ENCODE assay signal across 24 mouse cellular contexts in the genomic region with DNA sequence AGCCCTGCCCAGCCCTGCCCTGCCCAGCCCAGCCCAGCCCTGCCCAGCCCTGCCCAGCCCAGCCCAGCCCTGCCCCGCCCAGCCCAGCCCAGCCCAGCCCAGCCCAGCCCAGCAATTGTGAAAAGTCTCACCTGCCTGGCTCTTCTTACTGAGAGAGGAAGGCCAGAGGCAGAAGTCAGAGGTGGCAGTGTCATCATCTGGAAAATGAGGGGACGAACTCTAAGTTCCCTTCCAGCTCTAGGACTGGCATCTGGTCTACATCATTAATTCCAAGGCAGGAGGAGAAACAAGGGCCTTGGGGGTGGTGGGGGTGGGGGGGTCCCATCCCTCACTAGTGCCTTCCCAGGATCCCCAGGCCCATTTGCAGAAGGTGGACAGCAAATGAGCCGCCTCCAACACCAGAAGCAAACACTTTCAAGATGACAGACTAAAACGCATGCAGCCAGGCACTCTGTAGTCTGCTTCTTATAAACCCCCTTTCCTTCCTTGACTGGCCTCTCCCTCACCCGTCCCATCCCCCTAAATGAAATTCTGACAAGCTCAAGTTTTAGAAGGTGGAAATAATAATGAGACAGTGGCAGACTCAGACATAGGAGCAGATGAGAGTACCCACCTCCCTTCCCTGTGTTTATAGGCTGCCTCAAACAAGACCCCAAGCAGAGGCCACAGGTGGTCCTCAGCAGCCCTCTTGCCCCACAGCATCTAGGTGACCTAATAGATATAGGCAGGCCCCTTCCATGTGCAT.
DNase-seq lines count a peak whose midpoint lies in the region; ATAC-seq lines count a peak whose summit lies in the region.
"Had no signal": no experiment of that assay in that cellular context is flagged by ENCODE, and none has a peak within 500 bp of the region (broad histone marks: within the 10 kb centered on the region; RNA-seq: fewer than 3 reads in every experiment).

No protein-coding gene starts in this region.

- H3K4me2 ChIP-seq in limb, embryonic 11.5 days (ENCODE audit: low read depth, severe bottlenecking): no peak overlapping the region
- H3K4me2 ChIP-seq in limb, embryonic 12.5 days: no peak overlapping the region
- H3K4me2 ChIP-seq in hindbrain, embryonic 13.5 days: no peak overlapping the region
- H3K4me2 ChIP-seq: embryonic facial prominence, embryonic 12.5 days; embryonic facial prominence, embryonic 15.5 days; heart, embryonic 11.5 days; hindbrain, embryonic 12.5 days had no signal

- H3K27ac ChIP-seq in limb, embryonic 11.5 days (replicated peaks; ENCODE audit: low read depth, low read length): no peak overlapping the region
- no peak overlapping the region for H3K27ac ChIP-seq in limb, embryonic 10.5 days
- 0 out of 2 replicates have a peak overlapping the region, but pooled peaks have one; percentile 19 for H3K27ac ChIP-seq in embryonic facial prominence, embryonic 10.5 days (replicated peaks)
- peak overlapping the region; percentile 45; the same call in 1 of the 2 replicates for H3K27ac ChIP-seq in limb, embryonic 12.5 days
- no peak overlapping the region for H3K27ac ChIP-seq in hindbrain, embryonic 13.5 days
- H3K27ac ChIP-seq: embryonic facial prominence, embryonic 12.5 days; gastrocnemius, adult 2 months; hindbrain, embryonic 12.5 days had no signal

- no peaks in the 10 kb centered on the region for H3K9me3 ChIP-seq in limb, embryonic 11.5 days (ENCODE audit: control insufficient read depth, low read length)
- no peaks in the 10 kb centered on the region for H3K9me3 ChIP-seq in limb, embryonic 10.5 days (replicated peaks)
- no peaks in the 10 kb centered on the region for H3K9me3 ChIP-seq in embryonic facial prominence, embryonic 10.5 days
- no peaks in the 10 kb centered on the region for H3K9me3 ChIP-seq in limb, embryonic 12.5 days
- H3K9me3 ChIP-seq in hindbrain, embryonic 13.5 days: no peaks in the 10 kb centered on the region
- H3K9me3 ChIP-seq: embryonic facial prominence, embryonic 12.5 days; embryonic facial prominence, embryonic 15.5 days; hindbrain, embryonic 12.5 days had no signal

- intact Hi-C loops in left cerebral cortex, postnatal 36 days (cut with DNase I): loop anchor here (5.0 kb wide), 1 partner anchor 88 kb away; no protein-coding TSS in a partner anchor

- no peak overlapping the region for H3K4me3 ChIP-seq in limb, embryonic 11.5 days (ENCODE audit: low read depth, low read length)
- H3K4me3 ChIP-seq in limb, embryonic 10.5 days: no peak overlapping the region
- no peak overlapping the region for H3K4me3 ChIP-seq in embryonic facial prominence, embryonic 10.5 days
- H3K4me3 ChIP-seq in limb, embryonic 12.5 days (replicated peaks): no peak overlapping the region
- H3K4me3 ChIP-seq in hindbrain, embryonic 13.5 days: no peak overlapping the region
- H3K4me3 ChIP-seq: embryonic facial prominence, embryonic 12.5 days; embryonic facial prominence, embryonic 15.5 days; gastrocnemius, adult 2 months; hindbrain, embryonic 12.5 days had no signal

- H3K4me1 ChIP-seq in limb, embryonic 11.5 days (ENCODE audit: control insufficient read depth, insufficient read depth, low read length): peaks cover 22% of the 10 kb centered on the region
- H3K4me1 ChIP-seq in limb, embryonic 10.5 days: peaks cover 60% of the 10 kb centered on the region
- H3K4me1 ChIP-seq in embryonic facial prominence, embryonic 10.5 days: peaks cover 55% of the 10 kb centered on the region
- H3K4me1 ChIP-seq in limb, embryonic 12.5 days (replicated peaks): peaks cover 50% of the 10 kb centered on the region
- H3K4me1 ChIP-seq in hindbrain, embryonic 13.5 days (replicated peaks): peaks cover 11% of the 10 kb centered on the region

- H3K9ac ChIP-seq in limb, embryonic 11.5 days (ENCODE audit: low read length): no peak overlapping the region
- no peak overlapping the region for H3K9ac ChIP-seq in limb, embryonic 12.5 days (replicated peaks)
- no peak overlapping the region for H3K9ac ChIP-seq in hindbrain, embryonic 13.5 days
- H3K9ac ChIP-seq: embryonic facial prominence, embryonic 12.5 days; embryonic facial prominence, embryonic 15.5 days; forebrain, postnatal 0 days; hindbrain, embryonic 12.5 days had no signal

- H3K27me3 ChIP-seq in limb, embryonic 11.5 days (ENCODE audit: control insufficient read depth, insufficient read depth, low read length): no peaks in the 10 kb centered on the region
- H3K27me3 ChIP-seq in limb, embryonic 10.5 days (ENCODE audit: low read depth, poor library complexity, severe bottlenecking): no peaks in the 10 kb centered on the region; the same call in 1 of the 2 replicates
- 0 out of 2 replicates have a peak, but pooled peaks cover 5% of the 10 kb centered on the region for H3K27me3 ChIP-seq in embryonic facial prominence, embryonic 10.5 days (replicated peaks; ENCODE audit: low read depth, poor library complexity, severe bottlenecking)
- peaks cover 26% of the 10 kb centered on the region for H3K27me3 ChIP-seq in limb, embryonic 12.5 days
- H3K27me3 ChIP-seq in hindbrain, embryonic 13.5 days: no peaks in the 10 kb centered on the region
- H3K27me3 ChIP-seq: embryonic facial prominence, embryonic 15.5 days had no signal

- ATAC-seq in limb, embryonic 11.5 days (ENCODE audit: insufficient number of reproducible peaks, low FRiP score, low TSS enrichment, low read depth): 0 out of 2 replicates have a peak, but pooled peaks have one; percentile 44
- peak; percentile 53 for ATAC-seq in limb, embryonic 12.5 days (ENCODE audit: insufficient number of reproducible peaks, insufficient read depth, low FRiP score, low TSS enrichment, low read depth)
- ATAC-seq in hindbrain, embryonic 13.5 days (ENCODE audit: low FRiP score): no peak
- ATAC-seq: forebrain, embryonic 14.5 days; forebrain, postnatal 0 days; hindbrain, embryonic 16.5 days had no signal

- WGBS in limb, embryonic 11.5 days: 24% methylated on average over 5 of the region's 5 CpGs
- 27% methylated on average over 5 of the region's 5 CpGs for WGBS in limb, embryonic 10.5 days
- WGBS in embryonic facial prominence, embryonic 10.5 days: 45% methylated on average over 5 of the region's 5 CpGs
- 24% methylated on average over 5 of the region's 5 CpGs for WGBS in limb, embryonic 12.5 days
- WGBS in hindbrain, embryonic 13.5 days: 81% methylated on average over 5 of the region's 5 CpGs

- H3K36me3 ChIP-seq in limb, embryonic 11.5 days (ENCODE audit: control insufficient read depth, insufficient read depth, low read length): no peaks in the 10 kb centered on the region
- H3K36me3 ChIP-seq in limb, embryonic 10.5 days: 0 out of 2 replicates have a peak, but pooled peaks cover 2% of the 10 kb centered on the region
- H3K36me3 ChIP-seq in embryonic facial prominence, embryonic 10.5 days (replicated peaks): no peaks in the 10 kb centered on the region
- no peaks in the 10 kb centered on the region for H3K36me3 ChIP-seq in limb, embryonic 12.5 days
- H3K36me3 ChIP-seq in hindbrain, embryonic 13.5 days: no peaks in the 10 kb centered on the region
- H3K36me3 ChIP-seq: hindbrain, embryonic 12.5 days had no signal

- peak; percentile 43 for DNase-seq in limb, embryonic 11.5 days (ENCODE audit: low spot score)
- no peak for DNase-seq in limb, embryonic 10.5 days (ENCODE audit: low spot score)
- peak; percentile 32 for DNase-seq in embryonic facial prominence, embryonic 10.5 days (ENCODE audit: low spot score)
- no peak for DNase-seq in natural killer cell, adult 2 months (ENCODE audit: low spot score in 2 of 2)
- no peak for DNase-seq in left cerebral cortex, postnatal 36 days (ENCODE audit: low spot score in 2 of 2)
- DNase-seq: adrenal gland, adult 2 months; adrenal gland, postnatal 14 days; cerebellum, adult 11 months; cerebellum, adult 2 months; cerebellum, postnatal 10 days; cerebellum, postnatal 36 days; embryo, embryonic 11 days; forebrain, postnatal 0 days; gastrocnemius, adult 2 months; gastrocnemius, postnatal 14 days; heart, adult 11 months had no signal

Comparison
In these comparisons a context has a peak if more than half of its experiments do, and no peak if none do; other contexts are left out.
1. DNase-seq: peak in limb, embryonic 11.5 days (single experiment) and embryonic facial prominence, embryonic 10.5 days (single experiment); none in limb, embryonic 10.5 days (single experiment), natural killer cell, adult 2 months (0 of 2) and left cerebral cortex, postnatal 36 days (0 of 2).
2. H3K27ac ChIP-seq: peak in embryonic facial prominence, embryonic 10.5 days (single experiment) and limb, embryonic 12.5 days (single experiment); none in limb, embryonic 11.5 days (single experiment), limb, embryonic 10.5 days (single experiment) and hindbrain, embryonic 13.5 days (single experiment).